Mouse (Mus musculus) granulocyte monocyte progenitor cell, adult 5-6 weeks (primary cell): ENCODE results near the gene Zranb2. TPM values are rescaled to one million over a fixed set of nuclear protein-coding genes. Genes with fewer than 3 reads are reported as not detected.

Experiments
- ATAC-seq: replicated peaks from 2 replicates; pipeline ENCODE4 v1.8.0; 2016; ENCODE audit warnings: mild to moderate bottlenecking, moderate TSS enrichment, inconsistent platforms; ENCODE audit not compliant: poor library complexity, severe bottlenecking
- total RNA-seq, 2 experiments: library from RNA; stranded (forward) in 1 of 2; stranded (reverse) in 1 of 2; fragments of 200-712, 200-1000 nt in 1 of 2; fragments of >200 nt in 1 of 2; fragmentation: Nextera tagmentation in 1 of 2; gene quantifications; 2 replicates each; pipeline ENCODE4 v1.2.3; 2014 to 2017

Gene Zranb2
- total RNA-seq (2014; fragmentation: Nextera tagmentation) (69.1 and 85.9 TPM in 2 replicates), total RNA-seq (2017) (292 and 298 TPM in 2 replicates)

DNA sequence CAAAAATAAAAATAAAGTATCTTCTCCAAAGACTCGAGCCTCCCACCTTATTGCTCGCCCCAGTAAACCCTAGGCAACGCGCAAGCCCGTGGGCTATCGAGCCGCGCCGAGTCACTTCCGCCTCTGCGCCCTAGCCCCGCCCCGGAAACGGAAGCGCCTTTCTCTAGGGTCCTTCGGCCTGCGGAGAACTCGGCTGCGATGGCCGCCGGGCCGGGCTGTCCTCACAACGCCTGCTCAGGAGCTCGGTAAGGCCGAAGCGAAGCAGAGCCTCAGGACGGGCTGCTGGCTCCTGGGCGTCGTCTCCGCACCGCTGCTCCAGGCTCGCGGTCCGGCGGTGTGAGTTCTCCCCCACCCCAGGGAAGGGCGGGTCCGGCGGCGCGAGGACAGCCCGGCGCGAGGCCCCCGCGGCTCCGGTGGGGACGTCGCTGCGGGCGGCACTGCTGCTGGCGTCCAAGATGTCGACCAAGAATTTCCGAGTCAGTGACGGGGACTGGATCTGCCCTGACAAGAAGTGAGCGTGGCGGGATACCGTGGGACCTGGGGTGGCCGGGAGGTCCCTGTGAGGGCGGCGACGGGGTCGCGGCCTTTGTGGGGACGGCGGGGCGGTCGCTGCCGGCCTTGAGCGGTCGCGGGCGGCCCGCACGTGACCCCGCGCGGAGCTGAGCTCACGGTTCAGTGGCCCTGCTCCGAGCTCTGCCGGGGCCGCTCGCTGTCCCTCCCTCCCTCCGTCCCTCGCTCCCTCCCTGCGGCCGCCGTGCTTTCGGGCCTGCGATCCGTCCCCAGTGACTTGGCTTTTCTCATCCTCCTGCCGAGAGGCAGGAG, at the start of gene Zranb2:
Zranb2 (plus strand) TSS at position 197 of the 822 bp plus-strand sequence.
- ATAC-seq: peak; percentile 87

DNA sequence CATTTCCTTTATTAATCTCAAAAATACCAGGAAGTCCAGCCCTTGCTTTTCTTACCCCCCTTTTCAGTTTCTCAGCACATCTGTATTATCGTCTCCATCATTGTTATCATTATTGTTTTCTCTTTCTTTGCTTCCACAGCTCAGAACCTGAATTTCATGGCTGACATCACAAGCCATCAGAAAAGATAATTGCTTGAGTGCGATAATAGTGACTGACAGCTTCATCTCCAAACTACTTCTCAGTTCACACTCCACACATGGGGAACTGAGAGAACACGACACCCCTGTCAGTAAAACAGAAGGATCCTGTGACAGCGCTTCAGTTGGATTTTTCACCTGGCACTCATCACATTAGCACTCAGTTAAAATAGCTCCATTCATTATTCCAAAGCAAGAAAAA, 41.9 kb upstream of the Zranb2 start:
- ATAC-seq: no peak

DNA sequence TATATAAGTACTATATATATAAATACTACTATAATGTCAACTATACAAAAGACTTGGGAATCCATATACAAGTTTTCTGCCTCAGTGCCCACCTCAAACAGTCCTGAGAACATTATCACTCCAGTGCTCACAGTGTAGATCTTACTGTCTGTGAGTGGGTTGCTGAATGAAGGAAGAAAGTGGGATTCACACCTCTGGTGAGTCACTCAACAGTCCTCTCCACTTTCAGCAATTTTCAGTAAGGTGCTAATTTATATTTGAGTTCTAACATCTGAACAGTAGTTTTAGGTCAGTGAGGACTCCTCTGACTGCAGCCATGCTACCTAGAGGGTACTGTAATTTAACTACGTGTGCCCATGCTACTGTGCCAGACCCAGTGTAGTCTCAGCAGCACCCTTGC, 31.7 kb upstream of the Zranb2 start:
- ATAC-seq: no peak

DNA sequence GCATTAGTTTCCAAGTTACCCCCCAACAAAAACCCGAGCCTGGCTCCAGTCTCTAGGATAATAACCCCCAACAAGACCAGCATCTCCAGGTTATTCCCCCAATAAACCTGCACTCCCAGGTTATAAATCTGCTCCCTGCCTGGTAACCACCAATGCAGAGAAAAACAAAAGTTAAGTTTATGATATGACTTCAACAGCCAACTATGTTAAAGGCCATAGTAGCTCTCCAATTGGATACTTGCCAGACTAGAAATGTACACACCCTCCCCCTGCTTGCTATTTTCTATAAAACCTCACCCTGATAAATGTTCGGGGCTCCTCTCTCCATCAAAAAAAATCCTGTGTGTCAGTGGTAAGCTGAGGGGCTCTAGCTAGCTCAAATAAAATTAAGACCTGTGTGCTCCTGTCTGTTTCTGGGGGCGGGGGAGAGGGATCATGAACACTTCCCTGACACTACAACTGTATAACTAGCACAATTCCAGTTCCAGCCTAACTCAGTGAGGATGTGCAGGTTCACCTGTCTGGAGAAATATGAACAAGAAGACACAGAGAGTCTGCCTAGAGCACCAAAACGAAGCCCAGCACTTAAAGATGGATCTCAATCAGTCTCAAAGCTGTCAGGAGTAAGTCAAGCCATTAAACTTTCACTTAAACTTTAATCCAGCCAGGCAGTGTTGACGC, 19.7 kb upstream of the Zranb2 start:
- no peak for ATAC-seq

DNA sequence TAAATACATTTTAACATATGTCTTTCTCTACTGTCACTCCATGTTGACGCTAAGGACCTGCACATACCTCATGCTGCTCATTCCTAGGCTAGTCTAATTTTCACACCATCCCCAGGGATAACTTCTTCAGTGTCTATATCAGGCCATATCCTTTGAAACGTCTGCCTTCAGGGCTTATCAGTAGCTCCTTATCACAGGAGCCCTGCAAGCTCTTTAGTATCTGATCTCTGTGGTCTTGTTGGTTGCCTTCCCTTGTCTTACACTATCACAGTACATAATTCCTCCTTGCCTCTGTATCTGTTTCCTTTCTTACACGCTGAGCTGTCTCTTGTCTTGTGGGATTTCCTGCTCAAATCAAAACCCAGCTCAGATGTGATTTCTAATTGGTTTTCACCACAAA, 17.5 kb upstream of the Zranb2 start:
- no peak for ATAC-seq

DNA sequence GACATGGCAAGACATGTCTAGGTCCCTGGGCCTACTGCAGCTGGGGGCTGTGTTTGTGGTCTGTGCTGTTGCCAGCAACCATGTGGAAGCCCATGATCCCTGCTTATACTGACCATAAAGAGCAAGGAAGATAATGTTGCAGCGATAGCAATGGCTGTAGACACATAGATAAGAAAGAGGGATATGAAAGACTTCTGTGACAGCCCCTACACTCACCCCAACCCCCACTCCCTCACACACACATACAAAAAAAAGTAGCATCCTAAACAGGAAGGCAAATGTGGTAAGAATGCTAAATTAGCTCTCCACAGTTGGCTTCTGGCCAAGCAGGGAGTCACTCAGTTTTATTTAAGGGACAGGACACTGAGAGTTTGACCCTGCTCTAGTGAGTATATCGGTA, 16.0 kb upstream of the Zranb2 start:
- ATAC-seq: peak; percentile 28; the same call in 1 of the 2 replicates

DNA sequence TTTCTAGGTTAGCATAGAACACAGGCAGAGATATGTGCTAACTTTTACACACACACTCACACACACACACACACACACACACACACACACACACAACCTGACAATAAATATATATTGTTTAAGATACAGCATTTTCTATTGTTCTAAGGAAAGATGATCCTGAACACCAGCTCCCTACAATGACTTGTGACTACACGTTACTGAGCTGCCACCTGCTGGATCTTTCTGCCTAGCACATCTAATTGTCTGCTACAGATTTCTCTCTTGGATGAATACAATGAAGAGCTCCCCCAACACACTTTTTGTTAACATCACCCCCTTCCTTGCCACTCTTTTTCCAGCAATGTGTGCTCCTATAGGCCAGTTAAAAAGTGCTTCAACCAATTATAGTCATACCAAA, 13.5 kb upstream of the Zranb2 start:
- peak; percentile 73 for ATAC-seq

DNA sequence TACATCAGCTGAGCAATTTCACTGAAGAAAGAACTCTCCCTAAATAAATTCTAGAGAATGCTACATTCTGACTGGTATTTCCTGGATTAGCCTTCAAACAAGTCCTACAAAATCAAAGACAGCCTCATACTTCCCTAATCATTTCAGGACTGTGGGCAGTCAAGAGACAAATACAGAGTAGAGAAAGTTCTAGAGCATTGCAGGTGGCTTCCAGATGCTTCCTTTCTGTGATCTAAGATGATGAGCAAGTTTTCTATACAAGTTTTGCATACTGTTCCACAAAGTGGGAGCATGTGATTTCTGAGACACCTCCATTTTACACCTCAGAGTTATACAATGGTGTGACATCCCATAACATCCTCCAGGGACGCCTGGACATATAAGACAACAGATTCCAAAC, 10.1 kb upstream of the Zranb2 start:
- ATAC-seq: no peak

DNA sequence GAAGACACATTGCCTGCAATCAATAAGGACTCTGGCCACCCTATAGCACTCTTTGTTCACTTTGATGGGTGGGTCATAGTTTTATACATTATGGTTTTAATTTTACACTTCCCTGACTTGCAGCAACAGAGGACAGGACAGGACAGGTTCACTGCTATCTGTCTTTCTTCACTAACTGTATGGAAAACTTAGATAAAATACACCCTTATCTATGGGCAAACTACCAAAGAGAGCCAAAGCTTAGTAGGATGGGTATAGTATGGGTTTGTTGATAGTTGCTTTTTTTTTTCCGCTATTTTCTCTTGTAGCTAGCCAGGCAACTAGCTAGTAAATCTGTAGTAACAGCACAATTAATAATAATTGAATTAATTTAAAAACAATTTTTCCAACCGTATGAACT, 2.4 kb upstream of the Zranb2 start:
- ATAC-seq: no peak

DNA sequence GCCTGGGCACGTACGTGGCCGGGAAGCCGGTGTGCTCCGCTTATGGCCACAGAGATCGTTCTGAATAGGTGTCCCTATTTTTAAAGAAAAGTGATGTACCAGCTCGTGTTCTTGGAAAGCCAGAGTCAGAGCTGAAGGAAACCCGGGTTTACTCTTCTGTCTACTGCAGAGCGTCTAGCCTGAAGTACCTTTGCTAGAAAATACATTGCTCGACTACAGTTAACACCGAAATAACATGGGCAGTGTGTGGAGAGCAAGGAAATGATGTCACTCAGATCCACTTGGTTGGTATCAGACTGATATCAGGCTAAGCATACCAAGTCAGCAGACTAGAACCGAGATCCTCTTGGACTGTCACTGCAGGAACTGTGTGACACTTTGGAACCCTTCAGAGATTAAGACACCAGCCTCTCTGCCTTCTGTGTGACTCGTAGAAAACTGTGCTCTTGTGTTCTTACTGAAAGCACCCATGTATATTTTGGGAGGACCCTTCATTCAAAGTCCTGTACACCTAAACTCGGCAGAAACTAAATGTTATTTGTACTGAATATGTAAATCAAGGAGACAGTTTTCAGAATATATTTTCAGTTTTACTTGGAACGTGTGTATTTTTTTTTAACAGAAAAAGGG, 941 bp downstream of the Zranb2 start:
- ATAC-seq: peak; percentile 57

DNA sequence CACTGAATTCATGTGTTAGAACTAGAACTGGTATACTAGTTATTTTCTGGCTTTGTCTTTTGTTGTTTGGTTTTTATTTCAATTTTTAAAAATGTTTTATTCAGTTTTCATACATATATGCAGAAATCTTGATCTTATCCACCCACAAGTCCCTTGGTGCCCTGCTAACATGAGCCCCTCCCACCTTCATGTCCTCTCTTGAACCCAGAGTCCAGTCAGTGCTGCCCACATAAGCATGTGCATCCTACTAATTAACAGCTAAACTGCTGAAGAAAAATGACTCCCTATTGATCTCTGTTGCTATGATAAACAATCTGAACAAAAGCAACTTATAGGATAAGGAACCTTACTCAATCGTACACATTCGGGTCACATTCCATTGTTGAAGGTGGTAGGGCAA, 15.4 kb downstream of the Zranb2 start:
- ATAC-seq: no peak

DNA sequence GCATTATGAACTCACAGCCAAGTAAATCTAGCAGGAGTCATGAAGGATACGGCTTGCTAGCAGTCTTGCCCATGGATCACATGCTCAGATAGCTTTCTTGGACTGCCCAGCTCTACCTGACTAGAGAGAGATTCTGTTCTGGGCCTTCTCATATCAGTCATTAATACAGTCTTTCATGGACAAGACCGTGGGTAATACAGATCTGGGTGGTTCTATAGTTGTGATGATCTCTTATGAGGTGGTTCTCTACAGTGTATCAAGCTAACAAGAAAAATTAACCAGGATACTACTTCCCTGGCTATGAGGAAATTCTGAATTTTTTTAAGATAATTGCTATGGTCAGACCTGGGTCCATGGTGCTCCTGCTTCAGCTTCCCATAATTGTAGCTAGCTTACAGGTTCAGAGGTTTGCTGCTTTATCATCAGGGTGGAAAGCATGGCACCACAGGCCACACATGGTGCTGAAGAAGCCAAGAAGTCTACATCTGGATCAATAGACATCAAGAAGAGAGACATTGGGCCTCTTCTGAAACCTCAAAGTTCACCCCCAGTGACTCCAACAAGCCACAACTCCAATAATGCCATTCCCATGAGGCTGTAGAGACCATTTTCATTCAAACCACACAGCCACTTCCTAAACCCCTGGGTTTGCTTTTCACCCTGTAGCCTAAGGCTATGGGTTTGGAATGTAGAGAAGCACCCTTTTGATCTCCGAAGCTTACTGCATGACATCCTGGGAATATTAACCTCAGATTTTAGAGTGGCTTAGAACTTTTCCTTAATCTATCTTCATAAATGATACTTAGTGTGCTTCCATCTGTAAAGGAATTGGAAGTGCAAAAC, 16.0 kb downstream of the Zranb2 start:
- ATAC-seq: no peak

DNA sequence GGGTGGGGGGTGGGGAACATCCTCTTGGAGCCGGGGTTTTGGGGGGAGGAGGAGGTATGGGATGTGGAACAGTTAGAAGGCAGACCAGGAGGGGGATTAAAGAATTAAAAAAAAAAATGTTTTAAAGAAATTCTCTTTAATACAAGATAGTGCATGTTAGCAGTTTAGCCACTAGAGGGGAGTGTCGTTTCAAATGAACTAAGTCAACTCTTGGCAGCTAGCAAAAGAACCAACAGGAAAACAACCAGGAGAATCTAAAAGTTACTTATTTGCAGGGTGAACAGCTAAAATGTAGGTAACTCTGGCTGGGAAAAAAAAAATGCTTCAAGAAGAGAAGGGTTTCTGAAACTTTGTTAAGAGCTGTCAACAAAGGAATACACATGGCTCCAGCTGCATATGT, 31.2 kb downstream of the Zranb2 start:
- ATAC-seq: peak; percentile 30

DNA sequence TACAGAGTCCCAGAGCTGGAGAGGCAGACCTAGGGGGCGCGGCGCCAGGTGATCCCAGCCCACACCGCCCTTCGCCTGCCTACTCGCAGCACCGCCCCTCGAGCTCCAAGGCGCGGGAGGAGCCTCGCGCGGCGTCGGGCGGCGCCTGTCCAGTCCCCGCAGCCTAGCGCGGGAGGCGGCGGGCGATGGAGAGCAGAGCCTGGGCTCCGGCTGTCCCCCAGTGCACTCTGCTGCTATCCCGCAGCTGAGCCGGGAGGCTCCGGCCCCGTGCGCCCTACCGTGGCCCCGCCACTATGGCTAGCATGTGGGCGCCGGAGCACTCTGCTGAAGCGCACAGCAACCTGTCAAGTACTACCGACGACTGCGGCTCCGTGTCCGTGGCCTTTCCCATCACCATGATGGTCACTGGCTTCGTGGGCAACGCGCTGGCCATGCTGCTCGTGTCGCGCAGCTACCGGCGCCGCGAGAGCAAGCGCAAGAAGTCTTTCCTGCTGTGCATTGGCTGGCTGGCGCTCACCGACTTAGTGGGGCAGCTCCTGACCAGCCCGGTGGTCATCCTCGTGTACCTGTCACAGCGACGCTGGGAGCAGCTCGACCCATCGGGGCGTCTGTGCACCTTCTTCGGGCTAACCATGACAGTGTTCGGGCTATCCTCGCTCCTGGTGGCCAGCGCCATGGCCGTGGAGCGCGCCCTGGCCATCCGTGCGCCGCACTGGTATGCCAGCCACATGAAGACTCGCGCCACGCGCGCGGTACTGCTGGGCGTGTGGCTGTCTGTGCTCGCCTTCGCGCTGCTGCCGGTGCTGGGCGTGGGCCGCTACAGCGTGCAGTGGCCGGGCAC, 33.0 kb downstream of the Zranb2 start, which contains the start of gene Ptger3:
Ptger3 (plus strand) TSS at position 168 of the 841 bp plus-strand sequence.
- ATAC-seq: peak; percentile 74

DNA sequence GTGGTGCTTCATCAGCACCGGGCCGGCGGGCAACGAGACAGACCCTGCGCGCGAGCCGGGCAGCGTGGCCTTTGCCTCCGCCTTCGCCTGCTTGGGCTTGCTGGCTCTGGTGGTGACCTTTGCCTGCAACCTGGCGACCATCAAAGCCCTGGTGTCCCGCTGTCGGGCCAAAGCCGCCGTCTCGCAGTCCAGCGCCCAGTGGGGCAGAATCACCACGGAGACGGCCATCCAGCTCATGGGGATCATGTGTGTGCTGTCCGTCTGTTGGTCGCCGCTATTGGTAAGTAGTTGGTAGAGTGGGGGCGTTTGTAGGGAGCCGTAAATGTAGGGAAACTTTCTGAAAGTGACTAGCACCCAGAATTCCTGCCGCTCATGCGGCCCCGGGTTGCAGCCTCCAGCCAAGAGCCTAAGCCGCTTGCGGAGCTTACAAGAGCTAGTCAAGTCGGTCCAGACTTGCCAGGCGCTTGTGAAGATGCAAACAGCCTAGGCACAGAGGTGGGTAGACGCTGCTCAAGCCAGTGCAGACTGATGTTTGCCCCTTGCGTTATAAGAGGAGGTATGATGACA, 33.7 kb downstream of the Zranb2 start:
- peak; percentile 1 for ATAC-seq

DNA sequence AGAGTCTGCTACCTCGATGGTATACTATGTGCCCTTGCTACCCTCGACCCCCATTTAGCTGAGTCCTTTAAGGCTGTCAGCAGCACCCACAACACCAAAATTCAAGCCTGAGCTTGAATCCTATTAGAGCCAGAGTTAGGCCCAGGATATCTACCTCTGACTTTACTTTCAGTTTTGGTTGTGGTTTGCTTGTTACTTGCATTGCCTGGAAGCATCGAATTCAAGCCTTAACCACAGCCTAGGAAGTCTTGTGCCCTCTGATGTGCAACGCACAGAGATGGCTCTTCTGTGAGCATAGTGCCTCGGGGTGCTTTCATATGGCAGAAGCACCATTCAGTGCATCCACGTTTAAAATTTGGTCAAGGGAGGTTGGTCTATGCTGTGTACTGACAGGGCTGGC, 38.1 kb downstream of the Zranb2 start:
- ATAC-seq: peak; percentile 38

DNA sequence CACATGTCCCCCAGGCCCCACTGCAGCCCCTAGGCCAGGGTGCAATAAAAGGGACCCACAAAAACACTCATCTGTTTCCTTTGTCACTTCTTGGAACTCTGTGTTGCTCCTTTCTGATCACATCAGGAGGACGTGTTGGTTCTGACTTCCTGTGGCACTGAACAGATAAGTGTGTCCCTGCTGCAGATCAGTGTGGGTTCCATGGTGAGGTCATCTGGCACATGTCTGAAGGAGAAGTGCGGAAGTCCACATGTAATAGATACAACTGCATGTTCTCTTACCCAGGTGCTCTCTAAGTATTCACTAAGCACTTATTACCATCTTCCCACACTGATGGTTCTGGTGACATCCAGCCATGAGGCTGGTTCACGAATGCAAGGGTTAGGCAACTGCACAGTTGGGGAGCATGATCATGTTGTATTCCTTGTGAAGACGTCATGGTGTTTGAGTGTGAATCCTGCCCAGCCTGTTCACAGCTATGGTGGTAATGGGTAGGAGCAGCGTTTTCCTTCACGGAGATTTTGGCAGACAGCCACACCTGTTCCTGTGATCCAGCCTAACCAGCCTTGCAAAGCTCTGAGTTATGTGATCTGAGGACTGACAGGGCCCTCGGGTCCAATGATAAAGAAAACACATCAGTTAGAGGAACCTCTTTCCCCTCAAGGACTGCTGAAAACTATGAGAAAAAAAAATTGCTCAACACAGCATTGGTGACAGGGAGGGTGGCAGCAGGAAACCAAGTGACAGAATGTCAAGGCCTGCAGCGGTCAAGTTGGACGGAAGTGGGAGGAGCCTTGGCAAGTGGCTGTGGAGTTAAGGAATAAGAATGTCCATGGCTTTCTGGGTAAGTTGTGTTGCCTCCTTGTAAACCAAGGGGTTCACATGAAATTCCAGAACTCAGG, 41.7 kb downstream of the Zranb2 start:
- peak; percentile 67 for ATAC-seq

DNA sequence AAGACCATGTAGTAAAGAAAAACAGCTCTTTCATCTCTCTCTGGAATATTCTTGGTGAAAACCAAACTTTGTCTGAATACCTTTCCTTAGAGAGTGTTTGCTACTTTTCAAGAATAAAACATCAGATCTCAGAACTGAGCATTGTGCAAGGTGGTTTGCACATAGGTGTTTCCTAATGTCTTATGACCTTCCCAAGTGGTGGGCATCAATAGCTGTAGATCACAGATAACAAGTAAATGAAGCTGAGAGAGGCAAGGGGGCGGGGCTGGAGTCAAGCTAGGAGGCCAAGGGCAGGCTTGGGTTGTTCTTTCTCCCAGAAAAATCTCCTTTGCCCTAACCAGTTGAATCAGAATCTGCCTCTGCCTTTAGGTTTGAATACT, 42.4 kb downstream of the Zranb2 start:
- ATAC-seq: peak; percentile 52
